Mouse (Mus musculus): ENCODE measurements at regions not wholly inside any gene's neighbourhood (a gene's known extent, or its start where the extent isn't known, plus 50 kb on each side); places are given as distances from the start of the nearest gene placed in this dataset.
A peak's percentile ranks its signal among the peaks of the same experiment; 100 is the strongest.

GRCm38 (mm10) chr2:72747299-72747698 is 232.9 kb downstream of the Sp3 start:
- Histone ChIP-seq H3K27ac (ENCODE audit: control insufficient read depth, low read depth, low read length) (peak overlapping the region; percentile 64), H3K27me3 (ENCODE audit: control insufficient read depth in 1 of 2, insufficient read depth in 2 of 2, low read length in 2 of 2) (no peaks in the 10 kb centered on the region)
- peak; percentile 84 for DNase-seq (ENCODE audit: low read depth, low spot score)

DNA sequence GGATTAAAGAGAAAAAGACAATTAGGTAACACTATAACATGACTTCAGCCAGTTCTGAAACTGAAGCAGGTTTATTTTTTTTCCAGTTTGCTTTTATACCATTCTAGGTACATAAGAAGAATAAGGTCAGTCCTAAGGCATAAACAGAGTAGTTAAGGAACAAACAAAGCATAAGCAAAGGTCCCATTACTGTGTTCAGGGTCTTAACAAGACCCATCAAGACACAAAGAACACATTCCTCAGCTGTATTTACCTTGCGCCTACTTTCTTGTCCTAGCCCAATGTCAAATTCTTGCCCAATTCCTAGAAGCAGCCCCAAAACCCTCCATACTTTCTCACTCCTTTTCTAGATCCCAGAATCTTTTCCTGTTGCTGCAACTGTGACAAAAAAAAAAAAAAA is 230.8 kb downstream of the Sp3 start:
- DNase-seq (ENCODE audit: low read depth, low spot score): no peak
- H3K27ac ChIP-seq (ENCODE audit: control insufficient read depth, low read depth, low read length): no peak overlapping the region
- no peaks in the 10 kb centered on the region for H3K27me3 ChIP-seq (ENCODE audit: control insufficient read depth in 1 of 2, insufficient read depth in 2 of 2, low read length in 2 of 2)
- H3K9me3 ChIP-seq (replicated peaks; ENCODE audit: insufficient read depth, low read length): no peaks in the 10 kb centered on the region
- no peak overlapping the region for H3K9ac ChIP-seq (ENCODE audit: control insufficient read depth, low read depth, low read length, poor library complexity, severe bottlenecking)
- no peaks in the 10 kb centered on the region for H3K79me2 ChIP-seq (ENCODE audit: control insufficient read depth, insufficient read depth, low read length, poor library complexity)
- H3K4me3 ChIP-seq (ENCODE audit: control insufficient read depth in 1 of 2, insufficient read depth in 1 of 2, low read depth in 2 of 2, low read length in 2 of 2): no peak overlapping the region
- peaks cover 0 to 37% of the 10 kb centered on the region in 2 experiments; a peak in 2 of 4 replicates for H3K36me3 ChIP-seq (ENCODE audit: control insufficient read depth in 1 of 2, insufficient read depth in 2 of 2, low read length in 2 of 2)
- TF ChIP-seq ZC3H11A (IDR thresholded peaks at IDR 0.05; ENCODE audit: low read depth, low read length): no peak
- TF ChIP-seq GATA1 (IDR thresholded peaks at IDR 0.05; ENCODE audit: low read depth, low read length): no peak
- no peak for TF ChIP-seq NELFE (IDR thresholded peaks at IDR 0.05; ENCODE audit: low read depth, low read length)
- TF ChIP-seq GABPA (IDR thresholded peaks at IDR 0.05; ENCODE audit: low read depth, low read length): no peak
- TF ChIP-seq MXI1 (IDR thresholded peaks at IDR 0.05; ENCODE audit: low read depth, low read length): no peak
- TF ChIP-seq JUND (IDR thresholded peaks at IDR 0.05; ENCODE audit: low read depth, low read length): no peak
- no peak for TF ChIP-seq MAX (IDR thresholded peaks at IDR 0.05; ENCODE audit: low read length)
- TF ChIP-seq POLR2AphosphoS2 (IDR thresholded peaks at IDR 0.05; ENCODE audit: low read length): no peak
- TF ChIP-seq HCFC1 (IDR thresholded peaks at IDR 0.05; ENCODE audit: low read depth, low read length): no peak
- TF ChIP-seq RAD21 (IDR thresholded peaks at IDR 0.05; ENCODE audit: low read depth, low read length): no peak
- no peak for TF ChIP-seq USF1 (IDR thresholded peaks at IDR 0.05; ENCODE audit: low read depth, low read length)
- no peak for TF ChIP-seq ETS1 (IDR thresholded peaks at IDR 0.05; ENCODE audit: low read depth, low read length)
- TF ChIP-seq SIN3A (IDR thresholded peaks at IDR 0.05; ENCODE audit: low read length): no peak
- TF ChIP-seq ZNF384 (IDR thresholded peaks at IDR 0.05; ENCODE audit: low read depth, low read length): no peak
- no peak for TF ChIP-seq UBTF (IDR thresholded peaks at IDR 0.05; ENCODE audit: borderline replicate concordance, insufficient read depth, low read depth, low read length)
- peaks cover 8 to 38% of the 10 kb centered on the region in 2 experiments for H3K4me1 ChIP-seq (ENCODE audit: control insufficient read depth in 1 of 2, insufficient read depth in 2 of 2, low read length in 2 of 2)

More at GRCm38 (mm10) chr2:72747299-72747698, 232.9 kb downstream of the Sp3 start:
- 0 out of 2 replicates have a peak overlapping the region, but pooled peaks have one; percentile 13 for H3K9ac ChIP-seq (ENCODE audit: control insufficient read depth, low read depth, low read length, poor library complexity, severe bottlenecking)
- H3K36me3 ChIP-seq (ENCODE audit: control insufficient read depth in 1 of 2, insufficient read depth in 2 of 2, low read length in 2 of 2): peaks cover 0 to 18% of the 10 kb centered on the region in 2 experiments; a peak in 2 of 4 replicates
- H3K4me1 ChIP-seq (ENCODE audit: control insufficient read depth in 1 of 2, insufficient read depth in 2 of 2, low read length in 2 of 2): peaks cover 5 to 23% of the 10 kb centered on the region in 2 experiments
- H3K4me3 ChIP-seq (ENCODE audit: control insufficient read depth in 1 of 2, insufficient read depth in 1 of 2, low read depth in 2 of 2, low read length in 2 of 2): no peak overlapping the region
- no peaks in the 10 kb centered on the region for H3K79me2 ChIP-seq (ENCODE audit: control insufficient read depth, insufficient read depth, low read length, poor library complexity)
- TF ChIP-seq ZKSCAN1 (IDR thresholded peaks at IDR 0.05; ENCODE audit: low read depth, low read length) (no peak), EP300 (IDR thresholded peaks at IDR 0.05; ENCODE audit: low read depth in 1 of 2, low read length in 2 of 2) (peak; percentile 62 to 77; a peak in 3 of 4 replicates), NELFE (IDR thresholded peaks at IDR 0.05; ENCODE audit: low read depth, low read length) (no peak), RCOR1 (IDR thresholded peaks at IDR 0.05; ENCODE audit: low read depth, low read length) (0 out of 2 replicates have a peak, but pooled peaks have one; percentile 40), POLR2A (IDR thresholded peaks at IDR 0.05; ENCODE audit: control insufficient read depth in 1 of 2, insufficient read depth in 1 of 2, low read depth in 1 of 2, low read length in 2 of 2, poor library complexity in 1 of 2) (peak in 1 of 2 experiments; percentile 31; a peak in 1 of 4 replicates), TCF12 (IDR thresholded peaks at IDR 0.05; ENCODE audit: low read depth, low read length) (peak; percentile 48), ZNF384 (IDR thresholded peaks at IDR 0.05; ENCODE audit: low read depth, low read length) (no peak), GATA1 (IDR thresholded peaks at IDR 0.05; ENCODE audit: low read depth, low read length) (peak; percentile 54), GABPA (IDR thresholded peaks at IDR 0.05; ENCODE audit: low read depth, low read length) (no peak)
- no peaks in the 10 kb centered on the region for H3K9me3 ChIP-seq (replicated peaks; ENCODE audit: insufficient read depth, low read length)

Data from MEL (cell line).